Mouse (Mus musculus) adrenal gland, postnatal 25 days (tissue): ENCODE measurements around the gene Gpatch2. TPM values are rescaled to one million over a fixed set of nuclear protein-coding genes. Genes with fewer than 3 reads are reported as not detected.

Source experiments
- DNase-seq: peaks from one replicate; pipeline ENCODE4 v3.0.0; 2021; ENCODE audit warnings: mixed read lengths
- total RNA-seq: library from RNA; stranded (reverse); gene quantifications from 2 replicates; pipeline ENCODE4 v1.2.3, GENCODE M21; 2021

The Gpatch2 gene
- total RNA-seq, 1 experiment from 2014 or later, result 29.4 TPM

DNA sequence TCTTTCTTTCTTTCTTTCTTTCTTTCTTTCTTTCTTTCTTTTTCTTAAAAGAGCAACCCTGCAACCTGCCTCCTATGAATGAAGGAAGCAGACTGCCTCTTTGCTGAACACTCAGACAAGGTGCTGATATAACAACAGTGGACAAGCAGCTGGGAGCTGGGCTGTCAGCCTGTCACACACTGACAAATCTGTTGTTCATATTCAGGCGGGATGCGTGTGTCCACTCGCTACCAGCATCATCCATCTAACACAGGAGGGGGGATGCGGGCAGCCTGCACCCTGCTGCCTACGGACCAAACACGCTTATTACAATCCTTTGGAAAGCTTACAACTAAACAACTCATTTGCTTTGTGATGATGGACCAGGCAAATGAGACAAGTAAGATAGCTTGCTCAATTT lies 158.2 kb downstream of the Gpatch2 start:
- no peak for DNase-seq

DNA sequence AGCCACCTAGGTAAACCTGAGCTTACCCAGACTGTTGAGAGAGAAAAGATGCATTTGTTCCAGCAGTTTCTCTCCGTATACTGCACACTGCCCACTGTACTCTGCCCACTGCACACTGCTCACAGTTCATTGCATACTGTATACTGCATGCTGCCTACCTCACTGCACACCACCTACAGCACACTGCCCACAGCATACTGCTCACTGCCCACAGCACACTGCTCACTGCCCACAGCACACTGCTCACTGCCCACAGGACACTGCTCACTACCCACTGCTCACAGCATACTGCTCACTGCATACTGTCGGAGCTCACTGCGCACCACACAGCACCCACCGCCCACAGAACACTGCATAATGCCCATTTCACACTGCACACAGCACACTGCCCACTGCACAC lies 159.1 kb downstream of the Gpatch2 start:
- DNase-seq, result no peak

DNA sequence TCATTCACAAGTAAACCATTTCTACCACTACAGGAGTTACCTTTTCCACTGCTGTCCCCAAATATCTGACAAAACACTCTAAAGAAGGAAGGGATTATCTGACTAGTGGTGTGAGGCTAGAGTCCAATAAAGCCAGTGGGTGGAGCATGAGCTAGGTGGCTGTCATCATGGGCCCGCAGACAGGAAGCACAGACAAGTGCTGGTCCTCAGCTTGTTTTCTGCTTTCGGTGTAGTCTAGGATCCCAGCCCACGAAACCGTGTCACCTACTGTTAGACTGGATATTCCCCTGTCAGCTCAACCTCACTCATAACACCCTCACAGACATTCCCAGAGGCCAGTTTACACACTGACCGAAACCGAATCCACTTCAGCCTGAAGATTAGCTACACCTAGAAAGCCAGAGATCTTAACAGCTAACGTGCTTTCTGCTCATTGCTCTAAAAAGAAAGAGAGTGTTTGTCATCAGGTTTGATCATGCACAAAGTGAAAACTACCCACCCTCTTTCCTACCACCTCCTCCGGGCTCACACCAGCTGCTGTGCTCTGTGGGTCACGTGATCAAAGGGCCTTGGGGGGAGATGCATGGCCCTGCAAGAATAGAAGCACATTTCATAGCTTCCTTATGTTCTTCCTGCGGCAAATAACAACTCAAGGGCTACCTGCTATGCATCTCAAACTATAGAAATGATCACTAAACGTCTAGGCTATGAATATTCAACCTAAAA lies 161.8 kb downstream of the Gpatch2 start:
- DNase-seq, result no peak

DNA sequence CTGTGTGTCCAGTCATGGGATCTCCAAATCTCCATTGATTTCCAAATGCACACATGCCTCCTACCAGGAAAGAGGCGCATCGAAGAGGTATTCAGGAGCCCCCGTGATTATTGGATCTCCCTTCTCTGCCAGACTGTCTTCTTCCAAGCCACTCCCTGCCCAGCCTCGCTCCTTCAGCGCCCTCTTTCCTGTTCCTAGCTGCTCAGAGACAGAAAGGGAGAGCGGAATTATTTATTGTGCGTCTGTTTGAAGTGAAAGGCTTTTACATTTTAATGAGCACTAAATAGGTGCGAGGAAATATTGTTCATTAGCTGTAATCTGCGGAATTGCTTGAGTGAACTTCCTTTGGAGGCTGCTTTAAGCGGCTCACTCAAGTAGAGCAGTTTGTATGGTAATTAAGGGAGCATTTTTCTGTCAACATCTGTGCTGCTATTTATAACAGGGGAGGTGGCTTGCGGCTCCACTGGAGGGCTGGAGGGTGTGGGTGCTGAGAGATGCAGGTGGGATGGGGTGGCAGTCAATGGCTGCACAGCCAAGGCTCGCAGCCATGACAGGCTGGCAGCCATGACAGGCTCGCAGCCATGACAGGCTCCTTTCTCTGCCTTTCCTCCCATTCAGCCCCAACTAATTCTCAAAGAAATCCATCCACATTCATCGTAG lies 162.7 kb downstream of the Gpatch2 start:
- no peak for DNase-seq

DNA sequence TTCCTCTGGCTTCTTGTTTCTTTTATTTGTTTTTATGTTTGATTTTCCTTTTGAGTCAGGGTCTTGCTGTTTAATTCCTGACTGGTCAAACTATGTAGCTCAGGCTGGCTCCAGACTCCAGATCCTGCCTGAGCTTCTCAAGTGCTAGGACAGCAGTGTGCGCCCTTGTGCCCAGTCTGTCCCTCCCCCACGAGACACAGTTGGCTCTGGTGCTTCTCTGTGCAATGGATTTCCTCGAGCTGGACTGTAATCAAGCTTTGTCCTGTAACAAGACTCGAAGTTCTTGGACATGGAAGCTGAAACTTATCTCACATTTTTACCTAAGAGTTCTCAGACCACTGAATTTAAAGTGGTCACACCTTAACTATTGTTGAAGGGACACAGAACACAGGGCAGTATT lies 174.2 kb downstream of the Gpatch2 start:
- DNase-seq, result peak; percentile 6

DNA sequence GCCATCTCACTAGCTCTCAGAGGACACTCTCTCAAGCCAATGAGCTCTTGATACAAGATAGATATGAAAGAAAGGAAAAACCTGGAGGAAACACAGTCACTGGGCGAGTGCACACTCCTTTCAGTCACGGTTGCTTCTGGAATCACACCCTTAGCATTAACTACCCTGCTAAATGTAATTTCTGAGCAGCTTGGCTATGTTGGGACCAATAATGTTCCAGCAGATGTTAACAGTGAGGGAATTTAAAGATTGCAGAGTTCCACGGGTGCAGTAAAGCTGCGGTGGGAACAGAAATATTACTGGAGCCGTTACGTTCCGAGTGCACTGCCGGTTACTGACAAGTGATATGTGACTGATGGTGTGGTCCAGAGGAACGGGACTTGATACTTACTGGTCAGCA lies 185.5 kb downstream of the Gpatch2 start:
- DNase-seq, result no peak

Other genes starting within 250 kb of the Gpatch2 start
- gene D1Pas1, start 248.1 kb upstream of the Gpatch2 start, total RNA-seq, result not detected in 2 replicates
- 1.3 TPM in 2 replicates for gene Spata17, start within 50 bp of the Gpatch2 start, total RNA-seq